Mouse (Mus musculus): ENCODE measurements at regions not wholly inside any gene's neighbourhood (a gene's known extent, or its start where the extent isn't known, plus 50 kb on each side); places are given as distances from the start of the nearest gene placed in this dataset.

- no peak overlapping the region for H3K27ac ChIP-seq (replicated peaks; ENCODE audit: insufficient read depth, low read depth, low read length)
- TF ChIP-seq POLR2A (IDR thresholded peaks at IDR 0.05; ENCODE audit: extremely low read depth, insufficient read depth, low read length) (no peak), CTCF (IDR thresholded peaks at IDR 0.05; ENCODE audit: low read depth, low read length) (no peak)
- no peaks in the 10 kb centered on the region for H3K36me3 ChIP-seq (ENCODE audit: control insufficient read depth, insufficient read depth, low read length)
- no peak overlapping the region for H3K9ac ChIP-seq (ENCODE audit: low read depth, low read length)
- no peaks in the 10 kb centered on the region for H3K79me2 ChIP-seq (ENCODE audit: control insufficient read depth, insufficient read depth, low read length)
- no peaks in the 10 kb centered on the region for H3K27me3 ChIP-seq (ENCODE audit: control insufficient read depth, insufficient read depth, low read length)
- no peak overlapping the region for H3K4me3 ChIP-seq (ENCODE audit: insufficient read depth, low read depth, low read length)
- H3K4me1 ChIP-seq (ENCODE audit: control insufficient read depth, insufficient read depth, low read length), result no peaks in the 10 kb centered on the region
- WGBS, result 88% methylated on average over 3 of the region's 3 CpGs
- no peak for DNase-seq (ENCODE audit: extremely low read depth, low read depth, low spot score)
Measured at GRCm38 (mm10) chr11:94850129-94850528, 67.6 kb upstream of the Tmem92 start.

- Histone ChIP-seq H3K27ac (replicated peaks; ENCODE audit: insufficient read depth, low read depth, low read length) (no peak overlapping the region), H3K9ac (ENCODE audit: low read depth, low read length) (no peak overlapping the region), H3K4me1 (ENCODE audit: control insufficient read depth, insufficient read depth, low read length) (no peaks in the 10 kb centered on the region), H3K79me2 (ENCODE audit: control insufficient read depth, insufficient read depth, low read length) (no peaks in the 10 kb centered on the region), H3K27me3 (ENCODE audit: control insufficient read depth, insufficient read depth, low read length) (no peaks in the 10 kb centered on the region; the same call in 1 of the 2 replicates), H3K36me3 (ENCODE audit: control insufficient read depth, insufficient read depth, low read length) (no peaks in the 10 kb centered on the region), H3K4me3 (ENCODE audit: insufficient read depth, low read depth, low read length) (no peak overlapping the region)
- TF ChIP-seq CTCF (IDR thresholded peaks at IDR 0.05; ENCODE audit: low read depth, low read length) (no peak), POLR2A (IDR thresholded peaks at IDR 0.05; ENCODE audit: extremely low read depth, insufficient read depth, low read length) (no peak)
- DNase-seq (ENCODE audit: extremely low read depth, low read depth, low spot score), result no peak
Measured at GRCm38 (mm10) chr11:94839133-94839532, 56.6 kb upstream of the Tmem92 start.

GRCm38 (mm10) chr11:94838140-94838539, 55.6 kb upstream of the Tmem92 start:
- 60% methylated on average over 3 of the region's 3 CpGs for WGBS
- no peak overlapping the region for H3K4me3 ChIP-seq (ENCODE audit: insufficient read depth, low read depth, low read length)
- no peaks in the 10 kb centered on the region for H3K4me1 ChIP-seq (ENCODE audit: control insufficient read depth, insufficient read depth, low read length)
- H3K27me3 ChIP-seq (ENCODE audit: control insufficient read depth, insufficient read depth, low read length), result no peaks in the 10 kb centered on the region; the same call in 1 of the 2 replicates
- H3K79me2 ChIP-seq (ENCODE audit: control insufficient read depth, insufficient read depth, low read length), result no peaks in the 10 kb centered on the region
- no peak for DNase-seq (ENCODE audit: extremely low read depth, low read depth, low spot score)
- TF ChIP-seq CTCF (IDR thresholded peaks at IDR 0.05; ENCODE audit: low read depth, low read length) (no peak), POLR2A (IDR thresholded peaks at IDR 0.05; ENCODE audit: extremely low read depth, insufficient read depth, low read length) (no peak)
- no peak overlapping the region for H3K9ac ChIP-seq (ENCODE audit: low read depth, low read length)
- H3K36me3 ChIP-seq (ENCODE audit: control insufficient read depth, insufficient read depth, low read length), result no peaks in the 10 kb centered on the region
- no peak overlapping the region for H3K27ac ChIP-seq (replicated peaks; ENCODE audit: insufficient read depth, low read depth, low read length)

GRCm38 (mm10) chr11:94836347-94836746, 53.8 kb upstream of the Tmem92 start:
- Histone ChIP-seq H3K27me3 (ENCODE audit: control insufficient read depth, insufficient read depth, low read length) (no peaks in the 10 kb centered on the region), H3K79me2 (ENCODE audit: control insufficient read depth, insufficient read depth, low read length) (no peaks in the 10 kb centered on the region), H3K4me1 (ENCODE audit: control insufficient read depth, insufficient read depth, low read length) (no peaks in the 10 kb centered on the region), H3K4me3 (ENCODE audit: insufficient read depth, low read depth, low read length) (no peak overlapping the region), H3K9ac (ENCODE audit: low read depth, low read length) (no peak overlapping the region), H3K36me3 (ENCODE audit: control insufficient read depth, insufficient read depth, low read length) (no peaks in the 10 kb centered on the region), H3K27ac (replicated peaks; ENCODE audit: insufficient read depth, low read depth, low read length) (no peak overlapping the region)
- TF ChIP-seq CTCF (IDR thresholded peaks at IDR 0.05; ENCODE audit: low read depth, low read length), result no peak
- no peak for TF ChIP-seq POLR2A (IDR thresholded peaks at IDR 0.05; ENCODE audit: extremely low read depth, insufficient read depth, low read length)
- DNase-seq (ENCODE audit: extremely low read depth, low read depth, low spot score), result no peak

GRCm38 (mm10) chr11:94832246-94832985, 49.9 kb upstream of the Tmem92 start:
- Histone ChIP-seq H3K9ac (ENCODE audit: low read depth, low read length) (no peak overlapping the region), H3K27me3 (ENCODE audit: control insufficient read depth, insufficient read depth, low read length) (no peaks in the 10 kb centered on the region), H3K36me3 (ENCODE audit: control insufficient read depth, insufficient read depth, low read length) (no peaks in the 10 kb centered on the region), H3K4me3 (ENCODE audit: insufficient read depth, low read depth, low read length) (no peak overlapping the region), H3K27ac (replicated peaks; ENCODE audit: insufficient read depth, low read depth, low read length) (no peak overlapping the region), H3K4me1 (ENCODE audit: control insufficient read depth, insufficient read depth, low read length) (no peaks in the 10 kb centered on the region), H3K79me2 (ENCODE audit: control insufficient read depth, insufficient read depth, low read length) (no peaks in the 10 kb centered on the region)
- no peak for DNase-seq (ENCODE audit: extremely low read depth, low read depth, low spot score)
- WGBS, result 40% methylated on average over 13 of the region's 13 CpGs
- peak; percentile 74 for TF ChIP-seq CTCF (IDR thresholded peaks at IDR 0.05; ENCODE audit: low read depth, low read length)
- TF ChIP-seq POLR2A (IDR thresholded peaks at IDR 0.05; ENCODE audit: extremely low read depth, insufficient read depth, low read length), result no peak
